Mouse (Mus musculus) cerebellum, adult 2 months (tissue): ENCODE measurements at regions not wholly inside any gene's neighbourhood (a gene's known extent, or its start where the extent isn't known, plus 50 kb on each side); places are given as distances from the start of the nearest gene placed in this dataset.

Source experiments
- CTCF ChIP-seq: fragments of 200-500 bp; IDR thresholded peaks from 2 replicates; pipeline ENCODE4 v1.5.1; 2011; ENCODE audit warnings: low read depth, mild to moderate bottlenecking, control low read depth, low read length, moderate library complexity, borderline replicate concordance; ENCODE audit not compliant: insufficient read depth
- POLR2A ChIP-seq: fragments of 200-500 bp; IDR thresholded peaks from 2 replicates; pipeline ENCODE4 v1.6.1; 2011; ENCODE audit warnings: low read length, control low read depth, borderline replicate concordance; ENCODE audit not compliant: insufficient read depth

- no peak for TF ChIP-seq CTCF
- TF ChIP-seq POLR2A, result no peak
Observed at GRCm38 (mm10) chr12:119097814-119098213, 131.6 kb upstream of the Abcb5 start.
